Mouse (Mus musculus): ENCODE measurements around the gene Bcl9l. TPM values are rescaled to one million over a fixed set of nuclear protein-coding genes. Genes with fewer than 3 reads are reported as not detected.
A peak's percentile ranks its signal among the peaks of the same experiment; 100 is the strongest.
"Not testable (repeated sequence)": the region's sequence is repeated elsewhere in the genome, so short reads cannot be mapped to it uniquely, and the experiment has no call there.

Gene Bcl9l
- total RNA-seq (2021) (10 to 100 TPM; 41.9 to 61.1 TPM), polyA plus RNA-seq (2012; rRNA removed) (62.7 and 64.5 TPM in 2 replicates)
- long read RNA-seq, partial matches to known transcripts = 2 of 8 reads
- long read RNA-seq, other reads (novel, unspliced or antisense) = 6 of 8 reads

DNA sequence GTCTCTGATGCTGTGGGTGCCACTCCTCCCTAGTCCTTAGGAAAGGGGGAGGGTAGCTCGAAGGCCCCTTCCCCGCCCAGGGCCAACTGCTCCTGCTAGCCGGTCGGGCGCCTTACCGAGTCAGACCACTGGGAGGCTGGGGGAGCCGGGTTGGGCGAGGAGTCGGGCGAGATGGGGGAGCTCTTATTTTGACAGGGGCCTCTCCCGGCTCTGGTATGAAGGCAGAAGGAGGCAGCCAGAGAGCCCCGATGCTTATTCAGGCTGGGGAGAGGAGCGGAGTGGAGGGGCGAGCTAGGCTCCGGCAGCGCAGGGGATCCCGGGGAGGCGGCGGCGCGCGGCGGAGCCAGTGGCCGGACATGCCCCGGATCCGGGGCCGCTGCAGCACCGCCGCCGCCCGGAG, at the start of gene Bcl9l:
Bcl9l (plus strand) TSS at position 274 of the 400 bp plus-strand sequence.
- DNase-seq = peak; percentile 94

DNA sequence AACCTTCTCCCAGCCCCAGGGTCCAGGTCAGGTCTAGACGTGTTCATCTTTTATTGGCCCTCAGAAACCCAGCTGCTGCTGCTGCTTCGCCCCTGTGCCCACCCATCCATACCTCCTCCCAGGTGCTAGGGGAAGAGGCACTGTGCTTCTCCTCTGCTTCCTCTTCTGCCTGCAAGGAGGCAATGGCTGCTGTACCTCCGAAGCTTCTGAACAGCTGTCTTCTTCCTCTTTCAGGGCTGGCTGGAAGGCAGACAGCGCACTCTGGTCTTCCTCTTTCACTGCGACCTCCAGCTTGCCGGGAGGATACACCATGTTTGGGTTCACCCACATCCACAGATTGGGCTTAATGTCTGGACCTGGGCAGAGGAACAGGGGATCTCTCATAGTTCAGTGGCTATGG, 46.9 kb upstream of the Bcl9l start:
- DNase-seq = no peak

DNA sequence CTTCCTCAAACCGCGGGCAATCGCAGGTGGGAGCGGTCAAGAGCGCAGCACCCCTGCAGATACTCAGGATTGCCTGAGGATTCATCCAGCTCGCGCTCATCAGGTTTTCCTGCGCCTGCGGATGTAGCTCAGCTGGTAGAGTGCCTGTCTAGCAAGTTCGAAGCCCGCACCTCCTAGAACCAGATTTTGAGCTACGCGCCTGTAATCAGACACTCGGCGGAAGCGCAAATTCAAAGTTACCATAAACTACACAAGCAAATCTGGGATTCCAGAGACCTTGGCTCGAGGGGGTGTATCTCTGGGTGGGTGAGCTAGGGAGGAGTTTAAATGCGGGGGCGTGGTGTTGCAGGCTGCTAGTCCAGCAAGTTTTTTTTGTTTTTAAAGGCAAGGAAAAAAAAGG, 41.7 kb upstream of the Bcl9l start, which contains the start of gene Foxr1:
Foxr1 (minus strand) TSS at position 176 of the 400 bp plus-strand sequence.
- no peak for DNase-seq

DNA sequence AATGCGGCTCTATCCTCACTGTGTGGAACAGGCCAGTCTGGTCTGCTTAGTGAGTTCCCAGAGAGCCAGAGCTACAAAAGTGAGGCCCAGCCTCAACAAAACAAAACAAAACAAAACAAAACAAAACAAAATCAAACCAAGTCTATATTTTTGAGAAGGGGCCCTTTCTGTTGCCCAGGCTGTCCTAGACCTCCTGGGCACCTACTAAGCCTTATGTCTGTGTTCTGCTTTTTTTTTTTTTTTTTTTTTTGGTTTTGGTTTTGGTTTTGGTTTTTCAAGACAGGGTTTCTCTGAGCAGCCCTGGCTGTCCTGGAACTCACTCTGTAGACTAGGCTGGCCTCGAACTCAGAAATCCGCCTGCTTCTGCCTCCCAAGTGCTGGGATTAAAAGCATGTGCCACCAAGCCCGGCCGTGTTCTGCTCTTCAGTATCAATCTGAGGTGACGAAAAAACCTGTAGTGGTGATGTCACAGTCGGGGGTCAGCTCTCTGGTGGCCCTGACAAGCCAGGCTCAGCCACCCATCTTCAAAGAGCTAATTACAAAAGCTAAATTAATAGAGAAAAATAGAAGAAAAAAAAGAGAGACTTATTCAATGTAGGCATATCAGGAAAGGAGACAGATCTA, 38.1 kb upstream of the Bcl9l start:
- DNase-seq = not testable (repeated sequence)

DNA sequence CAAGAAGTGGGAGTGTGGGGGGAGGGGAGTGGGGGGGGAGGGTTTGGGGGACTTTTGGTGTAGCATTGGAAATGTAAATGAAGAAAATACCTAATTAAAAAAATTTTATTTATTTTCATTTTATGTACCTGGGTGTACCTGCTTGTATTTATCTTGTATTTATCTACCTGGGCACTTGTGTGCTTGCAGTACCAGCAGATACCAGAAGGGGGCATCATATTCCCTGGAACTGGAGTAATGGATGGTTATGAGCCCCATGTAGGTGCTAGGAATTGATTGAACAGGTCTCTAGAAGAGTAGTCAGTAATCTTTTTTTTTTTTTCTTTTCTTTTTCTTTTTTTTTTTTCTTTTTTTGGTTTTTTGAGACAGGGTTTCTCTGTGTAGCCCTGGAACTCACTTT, 32.2 kb upstream of the Bcl9l start:
- no peak for DNase-seq

DNA sequence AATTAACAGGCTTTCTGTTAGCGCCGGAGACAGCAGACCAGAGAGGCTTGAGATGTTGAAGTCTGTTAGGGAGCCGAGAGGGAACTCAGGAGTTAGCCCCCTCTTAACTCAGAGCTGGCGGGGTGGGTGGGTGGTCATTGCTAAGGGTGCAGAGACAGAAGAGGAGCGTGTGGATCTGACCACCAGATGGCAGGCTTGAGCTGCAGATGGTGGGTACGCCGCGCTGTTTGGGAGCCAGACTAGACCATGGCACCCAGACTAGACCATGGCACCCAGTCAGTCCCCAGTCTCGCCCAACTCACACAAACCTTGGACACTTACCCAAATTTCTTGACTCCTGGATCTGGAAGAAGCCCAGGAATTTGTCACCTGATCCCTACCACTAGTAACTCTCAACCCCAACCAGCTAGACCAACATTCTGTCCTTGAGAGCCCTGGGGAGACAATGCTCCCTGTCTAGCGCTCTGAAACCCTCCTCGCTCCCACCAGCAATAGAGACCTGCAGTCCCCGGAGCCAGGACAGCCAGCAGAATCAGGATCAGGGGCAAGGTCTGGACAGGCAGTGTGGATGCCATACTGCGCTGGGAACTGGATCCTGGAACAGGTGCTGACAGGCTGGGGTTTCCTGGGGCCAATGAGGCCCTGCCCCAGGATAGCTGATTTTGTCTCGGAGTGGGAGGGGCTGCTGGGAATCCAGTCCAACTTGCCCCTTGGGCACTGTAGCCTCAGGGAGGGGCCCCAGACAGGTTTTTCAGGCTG, 28.3 kb upstream of the Bcl9l start:
- peak; percentile 79 for DNase-seq

DNA sequence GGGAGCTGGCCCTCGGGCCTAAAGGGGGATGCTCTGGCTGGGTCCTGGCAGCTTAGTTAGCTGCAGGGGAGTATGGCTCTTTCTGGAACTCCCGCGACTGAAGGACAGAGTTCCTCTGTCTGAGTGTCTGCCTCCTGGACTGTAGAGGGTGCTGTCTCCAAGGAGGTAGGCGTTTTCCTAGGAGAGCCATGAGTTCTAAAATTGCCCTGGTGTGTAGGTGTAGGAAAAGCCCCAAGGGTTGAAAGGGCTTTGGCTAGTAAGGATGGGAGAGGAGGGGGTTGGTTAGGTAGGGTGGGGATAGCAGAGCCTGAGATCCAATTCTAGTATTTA, 27.8 kb upstream of the Bcl9l start, which contains the start of gene Upk2:
Upk2 (minus strand) TSS at position 86 of the 330 bp plus-strand sequence.
- no peak for DNase-seq

DNA sequence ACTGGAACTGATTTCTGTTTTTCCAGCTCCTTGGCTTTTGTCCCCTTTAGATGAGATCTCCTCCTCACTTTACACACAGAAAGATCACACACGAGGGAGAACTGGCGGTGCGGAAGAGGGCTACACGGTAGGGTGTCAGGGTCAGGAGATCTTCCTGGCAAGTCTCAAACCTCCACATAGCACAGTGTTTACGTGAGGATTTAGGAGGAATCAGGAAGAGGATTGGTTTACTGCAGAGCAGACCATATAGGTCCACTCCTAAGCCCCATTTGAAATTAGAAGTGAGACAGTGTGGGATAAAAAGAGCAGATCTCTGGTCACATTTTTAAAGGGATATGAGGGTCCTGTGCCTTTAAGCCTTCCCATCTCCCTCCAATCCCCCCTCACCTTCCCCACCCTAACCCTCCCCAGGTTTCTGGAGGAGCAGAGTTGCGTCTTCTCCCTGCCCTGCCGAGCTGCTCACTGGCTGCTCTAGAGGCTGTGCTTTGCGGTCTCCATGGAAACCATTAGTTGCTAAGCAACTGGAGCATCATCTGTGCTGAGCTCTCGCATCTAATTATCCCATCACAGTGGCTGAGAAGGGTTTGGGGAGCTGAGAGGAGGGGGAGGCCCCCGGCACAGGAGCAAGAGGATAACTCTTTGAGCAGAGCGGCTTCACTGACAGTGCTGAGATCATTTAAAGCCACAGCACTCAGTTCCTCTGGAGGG, 25.4 kb upstream of the Bcl9l start:
- DNase-seq = no peak

DNA sequence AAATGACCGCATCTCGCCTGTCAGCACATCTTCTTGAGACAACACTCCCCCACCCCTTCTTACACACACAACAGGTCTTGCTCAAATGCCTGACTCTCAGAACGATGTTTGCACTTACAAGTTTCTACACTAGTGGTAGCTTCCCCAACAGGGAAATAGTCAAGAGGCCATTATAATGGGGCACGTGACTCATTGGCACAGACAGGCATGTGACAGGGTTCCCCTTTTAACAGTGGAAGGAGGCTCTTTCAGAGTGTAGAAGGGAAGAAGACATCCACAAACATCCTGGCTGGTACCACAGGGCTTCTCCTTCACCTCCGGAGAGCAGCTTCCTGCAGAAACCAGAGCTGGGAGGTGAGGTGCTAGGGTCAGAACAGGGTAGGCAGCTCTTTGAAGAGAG, 20.7 kb upstream of the Bcl9l start:
- DNase-seq = no peak

DNA sequence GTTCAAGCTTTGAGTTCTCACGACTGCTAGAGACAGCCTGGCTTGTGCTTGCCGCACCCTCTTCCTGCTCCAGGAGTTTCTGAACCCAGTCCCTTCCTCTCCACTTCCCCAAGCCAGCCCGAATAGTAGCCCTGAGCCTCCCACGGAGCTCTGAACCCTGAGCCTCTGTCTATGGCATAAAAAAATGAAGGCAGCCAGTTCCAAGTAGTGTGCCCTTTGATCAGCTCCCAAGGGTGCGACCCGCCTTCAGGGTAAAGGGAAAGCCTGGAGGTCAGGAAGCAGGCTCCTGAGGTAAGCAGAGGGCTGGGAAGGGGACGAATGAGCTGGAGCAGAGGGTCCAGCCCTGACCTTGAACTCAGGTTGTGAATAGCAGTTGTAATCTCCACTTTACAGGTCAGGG, 14.4 kb upstream of the Bcl9l start:
- DNase-seq = no peak

DNA sequence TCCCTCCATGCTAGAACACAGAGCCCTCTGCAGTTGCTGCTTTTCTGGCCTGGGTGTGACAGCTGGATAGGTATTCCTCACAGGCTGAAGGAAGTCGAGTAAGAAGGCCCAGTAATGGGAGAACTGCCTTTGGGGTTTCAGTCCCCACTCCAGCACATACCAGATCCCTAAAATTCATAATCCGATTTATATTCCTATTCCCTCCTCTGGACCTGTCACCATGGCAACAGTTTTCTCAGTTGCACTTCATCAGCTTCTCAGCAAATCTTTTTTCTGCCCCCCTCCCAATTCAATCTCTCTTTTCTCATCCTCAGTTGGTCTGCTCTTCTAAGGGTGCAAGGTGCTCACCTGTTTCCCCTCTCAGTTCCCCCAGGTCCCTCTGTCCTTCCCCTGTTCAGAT, 13.8 kb upstream of the Bcl9l start:
- no peak for DNase-seq

DNA sequence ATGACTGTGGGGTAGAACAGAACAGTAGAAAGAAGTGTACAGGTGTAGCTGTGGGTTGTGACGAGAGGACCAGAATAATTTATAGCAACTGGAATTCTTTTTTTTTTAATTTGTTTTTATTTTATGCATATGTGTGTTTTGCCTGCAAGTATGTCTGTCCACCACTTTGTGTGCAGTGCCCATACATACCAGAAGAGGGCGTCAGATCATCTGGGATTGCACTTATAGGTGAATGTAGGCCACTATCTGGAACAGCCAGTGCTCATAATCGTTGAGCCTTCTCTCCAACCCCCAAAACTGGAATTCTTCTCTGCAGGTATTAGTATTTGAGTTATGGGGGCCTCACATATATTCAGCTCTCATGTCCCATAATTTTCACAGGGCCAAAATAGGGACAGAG, 9.4 kb upstream of the Bcl9l start:
- DNase-seq = no peak

DNA sequence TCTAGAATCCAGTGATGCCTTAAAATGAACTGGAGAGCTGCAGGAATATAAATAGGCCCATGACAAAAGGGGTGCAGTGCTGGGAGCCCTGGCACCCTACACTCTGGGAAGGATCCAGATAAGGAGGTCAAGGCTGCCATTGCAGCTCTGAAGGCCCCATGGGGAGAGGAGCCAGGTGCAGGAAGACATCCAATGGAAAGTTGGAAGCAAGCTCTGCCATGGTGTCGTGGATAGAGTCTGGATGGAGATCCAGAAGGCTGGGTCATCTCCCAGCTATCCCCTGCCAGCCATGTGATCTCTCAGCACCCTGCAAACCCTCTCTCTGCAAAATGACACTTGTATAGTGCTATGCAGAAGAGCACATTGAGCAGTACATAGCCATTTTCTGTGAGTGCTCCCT, 8.3 kb upstream of the Bcl9l start:
- DNase-seq = no peak

DNA sequence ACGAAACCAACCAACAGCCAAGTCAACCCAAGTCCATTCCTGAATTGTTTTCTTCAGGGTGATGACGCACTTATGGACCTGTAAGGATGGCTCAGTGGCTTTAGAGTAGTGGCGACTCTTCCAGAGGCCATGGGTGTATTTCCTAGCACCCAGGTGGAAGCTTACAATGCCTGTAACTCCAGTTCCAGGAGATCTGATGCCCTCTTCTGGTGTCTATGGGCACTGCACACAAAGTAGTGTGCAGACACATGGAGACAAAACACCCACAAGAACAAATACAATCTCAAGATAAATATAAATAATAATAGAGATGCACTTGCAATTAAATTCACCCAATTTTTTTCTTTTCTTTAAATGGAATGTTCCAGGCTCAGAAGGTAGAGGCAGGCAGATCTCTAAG, 6.7 kb upstream of the Bcl9l start:
- no peak for DNase-seq

DNA sequence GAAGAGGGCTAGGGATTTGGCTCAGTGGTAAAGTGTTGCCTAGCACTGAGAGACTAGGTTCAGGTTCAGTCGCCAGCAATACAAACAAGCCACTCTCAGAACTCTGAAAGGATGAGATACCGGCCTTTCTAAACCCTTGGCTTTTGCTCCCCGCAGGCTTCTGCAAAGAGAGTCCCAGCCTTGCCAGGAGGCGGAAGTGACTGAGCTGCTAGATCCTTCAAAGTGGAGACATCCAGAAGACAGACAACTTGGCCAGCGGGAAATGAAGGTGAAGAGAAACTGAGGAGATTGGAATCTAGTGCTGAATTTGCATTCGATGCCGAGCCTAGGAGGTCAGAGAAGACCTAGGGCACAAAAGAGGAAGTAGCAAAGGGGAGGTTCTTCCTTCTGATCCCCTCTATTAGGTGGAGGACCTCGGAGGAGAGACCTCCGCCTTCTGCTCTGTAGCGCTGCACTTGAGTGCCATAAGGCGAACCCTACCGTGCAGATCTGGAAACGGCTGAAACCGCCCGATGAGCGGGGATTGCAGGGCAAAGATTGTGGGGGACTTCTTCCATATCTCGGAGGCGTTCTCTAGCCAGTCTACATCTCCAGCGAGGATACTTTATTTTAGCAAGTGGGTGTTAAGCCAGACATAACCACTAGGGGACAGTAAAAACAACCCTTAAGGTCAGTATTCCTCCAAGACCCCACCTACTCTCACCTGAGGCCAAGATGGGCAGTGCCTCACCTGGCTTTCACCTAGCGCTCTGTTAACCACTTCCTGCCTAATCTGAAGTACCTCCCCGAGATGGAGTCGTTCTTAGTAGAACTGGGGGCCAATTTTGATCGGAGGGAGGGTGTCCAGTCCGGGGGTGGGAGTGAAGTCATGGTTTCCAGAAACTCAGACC, 5.0 kb upstream of the Bcl9l start:
- peak; percentile 50 for DNase-seq

DNA sequence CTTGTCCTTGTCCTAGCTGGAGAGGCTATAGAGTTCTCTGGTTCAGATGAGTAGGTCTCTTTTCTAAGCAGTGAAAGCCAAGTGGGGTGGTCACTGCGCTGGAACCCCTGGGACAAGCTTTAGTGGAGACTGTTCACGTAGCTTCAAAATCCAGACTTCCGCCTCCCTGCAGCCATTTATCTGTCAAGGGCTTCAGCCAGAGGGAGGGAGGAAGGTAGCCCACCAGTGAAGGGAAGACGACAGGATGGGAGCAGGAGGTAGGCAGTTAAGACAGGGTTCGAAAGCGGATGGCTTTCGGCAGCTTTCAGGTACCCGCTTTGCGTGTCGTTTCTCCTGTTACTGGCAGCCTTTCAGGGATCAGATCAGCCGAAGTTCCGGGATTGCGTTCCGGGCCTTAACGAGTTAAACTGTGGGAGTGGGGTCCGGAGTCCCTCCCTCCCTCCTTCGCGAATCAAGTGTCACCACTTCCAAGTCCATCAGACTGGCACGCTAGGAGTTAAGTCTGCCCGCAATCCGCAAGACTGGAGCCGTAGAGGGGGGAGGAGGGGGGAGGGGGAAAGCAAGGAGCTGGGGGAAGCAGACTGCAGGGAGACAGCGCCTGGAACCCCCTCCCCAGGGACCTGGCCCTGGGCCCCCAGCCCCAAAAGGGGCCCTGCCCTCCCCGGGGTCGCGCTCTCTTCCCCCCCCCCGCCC, 4.2 kb upstream of the Bcl9l start:
- no peak for DNase-seq

DNA sequence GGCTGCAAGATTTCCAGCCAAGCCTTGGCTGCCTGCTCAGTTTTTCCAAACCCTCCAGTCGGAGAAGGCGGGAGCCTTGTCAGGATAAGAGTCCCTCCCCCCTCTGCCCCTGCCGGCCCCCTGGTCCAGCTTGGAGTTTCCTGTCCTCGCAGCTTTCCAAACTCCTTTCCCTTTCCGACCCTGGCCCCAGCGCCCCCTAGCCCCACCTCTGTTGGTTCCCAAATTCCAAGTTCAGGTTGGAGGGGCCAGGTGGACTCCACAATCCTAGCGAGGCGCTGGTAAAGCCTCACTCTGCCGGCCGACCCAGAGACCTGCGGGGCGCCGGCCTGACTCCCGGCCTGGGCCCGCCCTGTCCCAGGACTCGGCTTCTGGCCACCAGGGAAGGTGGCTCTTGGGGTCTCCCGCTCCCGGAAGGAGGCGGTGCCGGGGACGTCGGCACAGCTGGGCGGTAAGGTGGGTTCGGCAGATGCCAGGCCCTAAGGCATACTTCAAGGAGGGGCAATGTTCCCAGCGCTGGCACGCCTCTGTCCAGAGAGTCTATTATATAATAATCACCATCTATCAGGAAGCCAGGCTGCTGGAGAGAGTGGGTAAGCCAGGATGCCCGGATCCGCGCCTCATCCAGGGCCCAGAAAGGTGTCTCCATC, 3.5 kb upstream of the Bcl9l start:
- DNase-seq = peak; percentile 89

DNA sequence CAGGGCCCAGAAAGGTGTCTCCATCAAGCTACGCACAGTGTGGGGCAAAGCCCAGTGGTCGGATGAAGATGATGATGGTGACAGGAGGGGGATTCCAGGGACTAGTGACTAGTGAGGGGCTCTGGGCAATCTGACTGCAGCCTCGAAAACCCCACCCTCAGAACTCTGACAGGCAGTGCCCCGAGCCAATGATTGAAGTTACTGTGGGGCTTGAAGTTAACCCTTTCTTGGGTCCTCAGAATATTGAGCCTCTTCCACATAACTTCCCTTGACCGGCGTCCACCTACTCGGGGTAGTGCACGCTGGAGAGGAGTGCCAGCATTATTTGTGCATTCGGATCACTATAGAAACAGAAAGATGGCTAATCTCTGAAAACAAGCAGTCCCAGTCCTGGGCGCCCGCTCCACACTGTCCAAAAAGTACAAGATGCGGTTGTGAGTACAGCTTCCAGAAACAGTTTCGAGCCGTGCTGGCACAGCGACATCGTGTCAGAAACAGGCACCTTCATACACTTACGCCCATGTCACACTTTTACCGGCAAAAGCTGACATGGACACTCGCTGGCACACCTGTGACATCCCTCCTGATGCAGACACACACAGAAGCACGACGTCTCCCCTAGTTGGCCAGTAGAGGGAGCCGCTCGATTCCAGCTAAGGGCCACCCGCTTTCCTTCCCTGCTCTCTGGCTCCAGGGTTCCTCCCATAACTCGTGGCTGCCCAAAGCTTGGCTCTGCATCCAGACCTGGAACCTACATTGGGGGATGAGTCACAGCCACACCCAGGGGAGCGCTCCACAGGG, 2.8 kb upstream of the Bcl9l start:
- peak; percentile 92 for DNase-seq

DNA sequence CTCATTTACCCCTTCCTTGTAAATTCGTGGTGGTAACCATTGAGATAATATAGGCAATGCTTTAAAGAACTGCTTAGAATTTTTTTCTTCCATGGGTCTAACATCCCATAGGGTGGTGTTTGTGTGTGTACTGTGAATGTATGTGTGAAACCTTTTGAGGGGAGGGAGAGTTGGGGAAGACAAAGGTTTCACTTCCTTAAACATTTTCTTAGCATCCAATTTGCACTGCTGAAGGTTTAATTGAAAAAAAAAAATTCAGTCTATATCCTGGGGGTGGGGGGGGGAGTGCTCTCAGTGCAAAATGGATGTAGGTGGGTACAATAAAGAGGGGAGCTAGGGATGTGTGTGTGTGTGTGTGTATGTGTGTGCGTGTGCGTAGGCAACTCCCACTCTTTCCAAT, 513 bp upstream of the Bcl9l start:
- no peak for DNase-seq

DNA sequence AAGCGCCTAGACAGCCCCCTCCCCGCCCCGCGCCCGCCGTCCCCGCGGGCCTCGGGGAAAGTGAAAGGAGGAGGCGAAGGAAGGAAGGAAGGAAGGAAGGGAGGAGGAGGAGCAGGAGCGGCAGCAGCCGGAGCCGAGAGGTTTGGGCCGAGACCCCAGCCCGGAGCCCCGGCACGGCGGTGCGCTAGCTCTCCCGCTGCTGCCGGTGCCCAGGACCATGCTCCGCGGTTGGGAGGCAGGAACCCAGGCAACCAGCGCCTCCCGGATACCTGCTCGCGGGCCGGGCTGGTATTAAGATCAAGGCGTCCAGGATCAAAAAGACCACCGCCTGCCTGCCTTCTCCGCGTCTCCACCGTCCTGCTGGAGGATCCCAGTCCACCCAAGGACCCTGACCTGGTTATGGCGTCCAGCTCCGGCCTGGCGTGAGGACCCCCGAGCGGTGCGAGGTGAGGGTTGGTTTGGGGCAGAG, 450 bp downstream of the Bcl9l start:
- DNase-seq = no peak

Data from adrenal gland, adult 2 months (tissue).